Mouse (Mus musculus) cerebellum, adult 2 months (tissue): ENCODE results near the gene Ccdc144b.

Experiments
- CTCF ChIP-seq: fragments of 200-500 bp; IDR thresholded peaks from 2 replicates; pipeline ENCODE4 v1.5.1; 2011; ENCODE audit warnings: low read depth, mild to moderate bottlenecking, control low read depth, low read length, moderate library complexity, borderline replicate concordance; ENCODE audit not compliant: insufficient read depth
- POLR2A ChIP-seq: fragments of 200-500 bp; IDR thresholded peaks from 2 replicates; pipeline ENCODE4 v1.6.1; 2011; ENCODE audit warnings: low read length, control low read depth, borderline replicate concordance; ENCODE audit not compliant: insufficient read depth

GRCm38 (mm10) chr3:35963401-35963800 lies 89.9 kb downstream of the Ccdc144b start:
- TF ChIP-seq POLR2A (no peak), CTCF (no peak)
